In the genomic region with DNA sequence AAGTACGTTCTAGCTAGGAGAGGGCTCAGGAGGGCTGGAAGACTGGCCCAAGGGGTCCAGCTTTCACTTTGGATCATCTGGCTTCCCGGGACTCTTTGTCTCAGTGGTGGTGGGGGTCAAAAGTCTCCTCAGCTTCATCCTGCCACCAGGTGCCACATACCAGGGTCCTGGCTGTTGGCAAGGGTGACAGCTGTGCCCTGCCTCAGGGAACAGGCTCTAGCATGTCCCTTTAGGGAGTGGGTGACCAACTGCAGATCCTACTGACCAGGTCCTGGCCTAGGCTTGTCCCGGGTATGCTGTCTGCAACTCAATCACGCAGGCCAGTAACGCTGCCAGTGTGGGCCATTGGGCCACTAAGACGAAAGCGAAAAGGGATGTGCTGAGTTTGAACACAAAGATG, we compare ENCODE assay signal across 27 mouse cellular contexts. TPM values are rescaled to one million over a fixed set of nuclear protein-coding genes. Genes with fewer than 3 reads are reported as not detected.
DNase-seq lines count a peak whose midpoint lies in the region; ATAC-seq lines count a peak whose summit lies in the region.
"Had no signal": no experiment of that assay in that cellular context is flagged by ENCODE, and none has a peak within 500 bp of the region (broad histone marks: within the 10 kb centered on the region; RNA-seq: fewer than 3 reads in every experiment).

No protein-coding gene starts in this region.

- H3K27me3 ChIP-seq in midbrain, embryonic 10.5 days (ENCODE audit: low read depth, poor library complexity, severe bottlenecking): peaks cover 14% of the 10 kb centered on the region
- H3K27me3 ChIP-seq in midbrain, embryonic 11.5 days (ENCODE audit: control insufficient read depth, insufficient read depth, low read length): no peaks in the 10 kb centered on the region
- peaks cover 18% of the 10 kb centered on the region for H3K27me3 ChIP-seq in limb, embryonic 10.5 days (ENCODE audit: low read depth, poor library complexity, severe bottlenecking)
- H3K27me3 ChIP-seq: embryonic facial prominence, embryonic 13.5 days; forebrain, embryonic 15.5 days; hindbrain, embryonic 12.5 days; hindbrain, embryonic 15.5 days; Patski had no signal

- H3K9ac ChIP-seq in midbrain, embryonic 11.5 days (ENCODE audit: low read length): no peak overlapping the region
- H3K9ac ChIP-seq: embryonic facial prominence, embryonic 13.5 days; forebrain, embryonic 12.5 days; forebrain, embryonic 15.5 days; hindbrain, embryonic 12.5 days; hindbrain, embryonic 15.5 days had no signal

- no peaks in the 10 kb centered on the region for H3K36me3 ChIP-seq in midbrain, embryonic 10.5 days
- no peaks in the 10 kb centered on the region for H3K36me3 ChIP-seq in midbrain, embryonic 11.5 days (ENCODE audit: control insufficient read depth, insufficient read depth, low read length)
- H3K36me3 ChIP-seq in limb, embryonic 10.5 days: no peaks in the 10 kb centered on the region
- H3K36me3 ChIP-seq: embryonic facial prominence, embryonic 13.5 days; forebrain, embryonic 12.5 days; forebrain, embryonic 15.5 days; G1E; hindbrain, embryonic 12.5 days; hindbrain, embryonic 15.5 days had no signal

- H3K9me3 ChIP-seq in midbrain, embryonic 10.5 days (replicated peaks): no peaks in the 10 kb centered on the region
- no peaks in the 10 kb centered on the region for H3K9me3 ChIP-seq in midbrain, embryonic 11.5 days (ENCODE audit: control insufficient read depth, low read length)
- H3K9me3 ChIP-seq in limb, embryonic 10.5 days (replicated peaks): no peaks in the 10 kb centered on the region
- H3K9me3 ChIP-seq: embryonic facial prominence, embryonic 13.5 days; forebrain, embryonic 12.5 days; forebrain, embryonic 15.5 days; G1E; hindbrain, embryonic 12.5 days; hindbrain, embryonic 15.5 days had no signal

- ATAC-seq in midbrain, embryonic 11.5 days (ENCODE audit: low FRiP score): no peak
- ATAC-seq: forebrain, embryonic 15.5 days; Patski had no signal

- H3K4me3 ChIP-seq in midbrain, embryonic 10.5 days: no peak overlapping the region
- H3K4me3 ChIP-seq in midbrain, embryonic 11.5 days (ENCODE audit: low read depth, low read length): no peak overlapping the region
- H3K4me3 ChIP-seq in limb, embryonic 10.5 days: no peak overlapping the region
- H3K4me3 ChIP-seq: embryonic facial prominence, embryonic 13.5 days; erythroblast, embryonic 14.5 days; forebrain, embryonic 12.5 days; forebrain, embryonic 15.5 days; hindbrain, embryonic 12.5 days; hindbrain, embryonic 15.5 days had no signal

- 87% methylated on average over 7 of the region's 7 CpGs for WGBS in midbrain, embryonic 10.5 days
- 90% methylated on average over 7 of the region's 7 CpGs for whole genome bisulfite sequencing in midbrain, embryonic 11.5 days
- 83% methylated on average over 7 of the region's 7 CpGs for WGBS in limb, embryonic 10.5 days

- peaks cover 64% of the 10 kb centered on the region for H3K4me1 ChIP-seq in midbrain, embryonic 10.5 days
- peaks cover 33% of the 10 kb centered on the region for H3K4me1 ChIP-seq in midbrain, embryonic 11.5 days (ENCODE audit: control insufficient read depth, insufficient read depth, low read length)
- H3K4me1 ChIP-seq in limb, embryonic 10.5 days: peaks cover 72% of the 10 kb centered on the region

- peak; percentile 89 for DNase-seq in heart, adult 11 months
- no peak for DNase-seq in heart, postnatal 4 days
- DNase-seq in midbrain, embryonic 10.5 days (ENCODE audit: low spot score): no peak
- no peak for DNase-seq in midbrain, embryonic 11.5 days (ENCODE audit: low spot score, missing footprints)
- DNase-seq in limb, embryonic 10.5 days (ENCODE audit: low spot score): no peak
- DNase-seq in thymus, postnatal 10 days (ENCODE audit: low spot score in 2 of 2): no peak
- DNase-seq: adrenal gland, postnatal 10 days; adrenal gland, postnatal 36 days; B cell, adult 2 months; cerebellum, adult 18-20 months; gastrocnemius, postnatal 10 days; heart, adult 18-20 months; kidney, adult 11 months had no signal

- no peak overlapping the region for H3K4me2 ChIP-seq in midbrain, embryonic 11.5 days
- H3K4me2 ChIP-seq: embryonic facial prominence, embryonic 13.5 days; forebrain, embryonic 12.5 days; forebrain, embryonic 15.5 days; hindbrain, embryonic 12.5 days; hindbrain, embryonic 15.5 days had no signal

- 0 out of 2 replicates have a peak overlapping the region, but pooled peaks have one; percentile 47 for H3K27ac ChIP-seq in midbrain, embryonic 10.5 days (replicated peaks)
- H3K27ac ChIP-seq in midbrain, embryonic 11.5 days (ENCODE audit: low read depth, low read length): no peak overlapping the region
- H3K27ac ChIP-seq in limb, embryonic 10.5 days: 0 out of 2 replicates have a peak overlapping the region, but pooled peaks have one; percentile 43
- H3K27ac ChIP-seq: embryonic facial prominence, embryonic 13.5 days; forebrain, embryonic 12.5 days; forebrain, embryonic 15.5 days; hindbrain, embryonic 12.5 days; hindbrain, embryonic 15.5 days had no signal

RNA-seq across cellular contexts. Expression of a gene that starts 15.7 kb away (rescaled TPM):
- 10 to 100 TPM; 33.5 to 37.4 TPM for total RNA-seq in heart, postnatal 4 days (2021)
- 12.7 and 15.6 TPM in 2 replicates for polyA plus RNA-seq in midbrain, embryonic 10.5 days (2016; fragmentation: Nextera tagmentation; extraction: Ambion mirVana)
- 18.5 and 20.7 TPM in 2 replicates for polyA plus RNA-seq in midbrain, embryonic 11.5 days (2014; fragmentation: Nextera tagmentation; extraction: Ambion mirVana)
- 6.7 and 8.1 TPM in 2 replicates for polyA plus RNA-seq in limb, embryonic 10.5 days (2016; fragmentation: Nextera tagmentation; extraction: Ambion mirVana)

RNA-seq across cellular contexts. Expression of a gene that starts 35.3 kb away (rescaled TPM):
- not detected for total RNA-seq in heart, postnatal 4 days (2021)
- 2.6 and 3.3 TPM in 2 replicates for polyA plus RNA-seq in midbrain, embryonic 10.5 days (2016; fragmentation: Nextera tagmentation; extraction: Ambion mirVana)
- polyA plus RNA-seq in midbrain, embryonic 11.5 days (2014; fragmentation: Nextera tagmentation; extraction: Ambion mirVana): 2.4 and 3.4 TPM in 2 replicates
- polyA plus RNA-seq in limb, embryonic 10.5 days (2016; fragmentation: Nextera tagmentation; extraction: Ambion mirVana): 0.16 TPM in 1 of 2 replicates, not detected in the other
- total RNA-seq: CH12.LX; common myeloid progenitor, adult 5-6 weeks; G1E; gastrocnemius, postnatal 10 days; gastrocnemius, postnatal 4 days; heart, postnatal 25 days had no signal
- polyA plus RNA-seq: erythroblast, embryonic 14.5 days; G1E; heart, embryonic 14.5 days; heart, postnatal 0 days had no signal
